Mouse (Mus musculus) small intestine, adult 2 months (tissue): ENCODE measurements around the gene Cyp4a29.

Experiments used
- CTCF ChIP-seq: fragments of 200-500 bp; IDR thresholded peaks from 2 replicates; pipeline ENCODE4 v1.5.1; 2012; ENCODE audit warnings: low read depth, mild to moderate bottlenecking, control low read depth, inconsistent platforms, low read length, moderate library complexity, mixed read lengths; ENCODE audit not compliant: insufficient replicate concordance, insufficient read length; ENCODE audit errors: extremely low read depth
- POLR2A ChIP-seq: fragments of 200-500 bp; IDR thresholded peaks from 2 replicates; pipeline ENCODE4 v1.6.1; 2012; ENCODE audit warnings: low read depth, mild to moderate bottlenecking, control low read depth, inconsistent platforms, low read length, moderate library complexity

- TF ChIP-seq CTCF: no peak
- no peak for TF ChIP-seq POLR2A
Observed at GRCm38 (mm10) chr4:115236462-115237096, 5.3 kb upstream of the Cyp4a29 start.
